Mouse (Mus musculus) hindbrain, embryonic 13.5 days (tissue): ENCODE results near the gene Zcchc9. TPM values are rescaled to one million over a fixed set of nuclear protein-coding genes. Genes with fewer than 3 reads are reported as not detected.
"Not testable (repeated sequence)": the region's sequence is repeated elsewhere in the genome, so short reads cannot be mapped to it uniquely, and the experiment has no call there.

Source experiments
- ATAC-seq: fragments of 200-750 bp; cut with Nextera tagmentation; 2 replicates; pipeline ENCODE4 v1.8.0; 2017; ENCODE audit warnings: moderate TSS enrichment; ENCODE audit not compliant: low FRiP score
- H3K27ac ChIP-seq: fragments of 300-500 bp; sonication (generic); 2 replicates; pipeline ENCODE4 v1.5.1; 2015; ENCODE audit warnings: inconsistent platforms, mild to moderate bottlenecking, moderate library complexity
- H3K27me3 ChIP-seq: fragments of 300-500 bp; sonication (generic); 2 replicates; pipeline ENCODE4 v1.6.1; 2015; ENCODE audit warnings: mild to moderate bottlenecking, inconsistent platforms
- H3K36me3 ChIP-seq: fragments of 300-500 bp; sonication (generic); 2 replicates; pipeline ENCODE4 v1.6.1; 2015; ENCODE audit warnings: mild to moderate bottlenecking, inconsistent platforms
- H3K4me1 ChIP-seq: fragments of 300-500 bp; sonication (generic); replicated peaks from 2 replicates; pipeline ENCODE4 v1.6.1; 2015; ENCODE audit warnings: inconsistent platforms
- H3K4me2 ChIP-seq: fragments of 300-500 bp; sonication (generic); 2 replicates; pipeline ENCODE4 v1.6.1; 2015; ENCODE audit warnings: inconsistent platforms, mild to moderate bottlenecking, moderate library complexity
- H3K4me3 ChIP-seq: fragments of 300-500 bp; sonication (generic); 2 replicates; pipeline ENCODE4 v1.5.1; 2015; ENCODE audit warnings: mild to moderate bottlenecking, inconsistent platforms
- H3K9ac ChIP-seq: fragments of 300-500 bp; sonication (generic); 2 replicates; pipeline ENCODE4 v1.6.1; 2015; ENCODE audit warnings: mild to moderate bottlenecking, inconsistent platforms
- H3K9me3 ChIP-seq: fragments of 300-500 bp; sonication (generic); 2 replicates; pipeline ENCODE4 v1.6.1; 2016; ENCODE audit warnings: inconsistent platforms
- WGBS: fragments of 180-500 bp; shearing (Covaris S2); methylation state at CpG from one replicate; pipeline ENCODE4 v1.1.7; 2015; 5-methylcytosine and 5-hydroxymethylcytosine counted together
- polyA plus RNA-seq: library from polyadenylated mRNA; unstranded; fragments of >200 nt; fragmentation: Nextera tagmentation; extraction: Ambion mirVana; gene quantifications from 2 replicates; pipeline ENCODE4 v1.2.1, GENCODE M21; 2015

Gene Zcchc9
- polyA plus RNA-seq, 1 experiment from 2014 or later, result 20.9 TPM

DNA sequence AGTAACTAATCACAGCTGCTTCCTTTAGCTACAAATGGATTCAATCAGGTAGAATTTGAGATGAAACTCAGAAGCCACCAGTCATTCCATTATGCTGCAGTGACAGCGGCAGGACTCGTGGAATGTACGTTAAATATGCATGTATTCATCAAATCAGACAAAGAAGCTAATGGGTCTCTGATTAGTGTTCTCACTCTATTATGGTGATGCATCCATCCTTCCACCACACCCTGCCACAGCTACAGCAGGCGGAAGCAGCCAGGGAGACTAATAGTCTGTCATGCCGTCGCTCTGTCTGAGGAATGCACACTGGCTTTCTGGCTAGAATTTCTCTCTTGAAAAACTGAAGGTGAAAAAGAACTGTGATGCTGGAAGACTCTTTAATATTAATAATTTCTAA lies 11.5 kb downstream of the Zcchc9 start:
- no peaks in the 10 kb centered on the region for H3K9me3 ChIP-seq
- H3K27ac ChIP-seq, result no peak overlapping the region
- H3K36me3 ChIP-seq, result peaks cover 71% of the 10 kb centered on the region
- no peak for ATAC-seq
- H3K4me1 ChIP-seq, result no peaks in the 10 kb centered on the region
- no peak overlapping the region for H3K9ac ChIP-seq
- H3K4me3 ChIP-seq, result no peak overlapping the region
- H3K27me3 ChIP-seq, result no peaks in the 10 kb centered on the region
- 65% methylated on average over 6 of the region's 6 CpGs for WGBS
- no peak overlapping the region for H3K4me2 ChIP-seq

DNA sequence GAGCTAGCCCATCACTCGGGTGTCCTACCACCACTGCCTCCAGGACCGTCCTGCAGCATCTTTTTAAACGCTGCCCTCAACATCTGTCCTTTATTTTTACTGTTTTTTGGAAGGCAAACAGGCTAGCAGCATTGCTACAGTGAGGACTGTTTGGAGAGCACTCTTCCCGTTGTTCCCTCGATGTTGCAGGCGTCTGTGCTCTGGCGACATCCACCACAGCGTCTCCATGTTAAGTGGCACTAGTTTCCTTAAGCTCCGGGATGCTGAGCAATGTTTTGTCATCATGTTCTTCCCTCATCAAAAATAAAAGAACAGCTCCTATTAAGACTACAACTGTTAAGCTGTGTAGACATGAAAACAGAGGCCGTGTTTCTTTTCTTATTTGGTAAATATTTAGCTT lies 11.9 kb downstream of the Zcchc9 start:
- ATAC-seq, result no peak
- Histone ChIP-seq H3K4me3 (no peak overlapping the region), H3K27ac (no peak overlapping the region), H3K4me1 (no peaks in the 10 kb centered on the region), H3K36me3 (peaks cover 69% of the 10 kb centered on the region), H3K9me3 (no peaks in the 10 kb centered on the region), H3K9ac (no peak overlapping the region), H3K27me3 (no peaks in the 10 kb centered on the region), H3K4me2 (no peak overlapping the region)
- 90% methylated on average over 10 of the region's 10 CpGs for WGBS

DNA sequence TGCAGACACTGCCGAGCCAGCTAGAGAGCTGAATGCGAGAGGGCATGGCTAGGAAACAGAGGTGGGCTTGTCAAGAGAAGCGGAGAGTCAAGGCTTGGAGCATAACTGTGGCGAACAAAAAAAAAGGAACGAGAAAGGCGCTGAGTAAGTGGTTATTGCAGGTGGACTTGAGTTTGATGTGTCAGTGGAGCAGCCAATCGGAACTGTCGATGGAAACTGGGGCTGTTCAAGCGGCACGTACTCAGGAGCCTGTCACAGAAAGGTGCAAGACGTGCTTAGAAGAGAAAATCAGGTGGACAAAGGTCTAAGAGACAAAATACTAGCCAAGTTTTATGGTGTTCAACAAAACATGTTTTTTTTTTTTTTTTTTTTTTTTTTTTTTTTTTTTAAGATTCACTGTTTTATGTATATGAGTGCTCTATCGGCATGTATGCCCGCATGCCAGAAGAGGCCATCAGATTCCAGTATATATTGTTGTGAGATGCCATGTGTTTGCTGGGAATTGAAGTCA lies 12.5 kb downstream of the Zcchc9 start:
- H3K4me3 ChIP-seq, result no peak overlapping the region
- ATAC-seq, result no peak
- H3K9ac ChIP-seq, result no peak overlapping the region
- H3K27ac ChIP-seq, result no peak overlapping the region
- WGBS, result 95% methylated on average over 13 of the region's 13 CpGs
- no peak overlapping the region for H3K4me2 ChIP-seq
- no peaks in the 10 kb centered on the region for H3K4me1 ChIP-seq
- peaks cover 63% of the 10 kb centered on the region for H3K36me3 ChIP-seq
- no peaks in the 10 kb centered on the region for H3K9me3 ChIP-seq
- no peaks in the 10 kb centered on the region for H3K27me3 ChIP-seq

GRCm38 (mm10) chr13:91792035-91792434 lies 15.5 kb downstream of the Zcchc9 start:
- H3K36me3 ChIP-seq, result peaks cover 33% of the 10 kb centered on the region
- no peaks in the 10 kb centered on the region for H3K9me3 ChIP-seq
- no peak overlapping the region for H3K27ac ChIP-seq
- no peak for ATAC-seq
- H3K4me2 ChIP-seq, result no peak overlapping the region
- no peak overlapping the region for H3K4me3 ChIP-seq
- WGBS, result 85% methylated on average over 1 of the region's 1 CpGs
- H3K9ac ChIP-seq, result no peak overlapping the region
- no peaks in the 10 kb centered on the region for H3K27me3 ChIP-seq
- H3K4me1 ChIP-seq, result no peaks in the 10 kb centered on the region

DNA sequence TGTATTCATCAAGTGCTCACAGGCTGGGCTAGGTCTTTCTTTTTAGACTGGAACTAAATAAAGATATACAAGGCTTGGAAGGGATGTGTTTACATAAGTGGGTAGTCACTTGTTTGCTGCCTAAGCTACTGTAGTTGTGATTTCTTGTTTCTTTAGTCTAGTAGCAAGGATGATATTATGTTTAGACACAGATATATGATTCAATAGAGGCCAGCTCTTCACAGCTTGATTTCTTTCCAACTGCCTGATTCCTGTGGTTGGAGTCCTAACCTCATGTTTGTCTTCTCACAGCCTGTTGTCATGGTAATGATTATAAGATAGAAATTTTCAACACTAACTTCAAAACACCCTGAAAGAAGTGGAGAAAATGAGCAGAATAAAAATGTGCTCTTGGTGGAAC lies 27.6 kb downstream of the Zcchc9 start:
- Histone ChIP-seq H3K27me3 (no peaks in the 10 kb centered on the region), H3K4me1 (no peaks in the 10 kb centered on the region), H3K36me3 (no peaks in the 10 kb centered on the region)

DNA sequence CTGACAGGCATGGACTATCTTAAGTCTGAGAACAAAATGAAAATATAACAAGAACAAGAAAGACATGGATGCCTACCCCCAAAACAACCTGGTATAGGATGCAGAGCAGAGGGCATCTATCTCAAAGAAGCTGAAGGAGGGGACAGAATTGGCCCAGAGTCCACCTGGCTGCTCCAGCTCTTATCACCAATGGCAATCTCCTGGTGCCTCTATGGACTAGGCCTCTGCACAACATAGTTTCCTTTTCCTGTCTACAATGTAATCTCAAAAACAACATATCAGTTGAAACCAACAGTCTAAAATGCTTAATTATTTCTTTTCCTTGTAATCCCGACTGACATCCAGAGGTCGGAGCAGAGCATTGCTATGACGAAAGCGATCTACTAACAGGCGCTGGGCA lies 29.4 kb downstream of the Zcchc9 start:
- H3K4me2 ChIP-seq, result no peak overlapping the region
- no peaks in the 10 kb centered on the region for H3K27me3 ChIP-seq
- H3K36me3 ChIP-seq, result no peaks in the 10 kb centered on the region
- H3K27ac ChIP-seq, result no peak overlapping the region
- no peaks in the 10 kb centered on the region for H3K9me3 ChIP-seq
- H3K9ac ChIP-seq, result no peak overlapping the region
- WGBS, result 97% methylated on average over 5 of the region's 5 CpGs
- H3K4me1 ChIP-seq, result no peaks in the 10 kb centered on the region
- no peak overlapping the region for H3K4me3 ChIP-seq
- ATAC-seq, result no peak

More for the DNA sequence above, 27.6 kb downstream of the Zcchc9 start:
- Histone ChIP-seq H3K9ac (no peak overlapping the region), H3K4me2 (no peak overlapping the region), H3K27ac (no peak overlapping the region), H3K4me3 (no peak overlapping the region), H3K9me3 (no peaks in the 10 kb centered on the region)
- ATAC-seq, result no peak

- no peak overlapping the region for H3K9ac ChIP-seq
- 84% methylated on average over 9 of the region's 9 CpGs for WGBS
- ATAC-seq, result no peak
These were observed 38.5 kb downstream of the Zcchc9 start for GRCm38 (mm10) chr13:91768683-91769651.

DNA sequence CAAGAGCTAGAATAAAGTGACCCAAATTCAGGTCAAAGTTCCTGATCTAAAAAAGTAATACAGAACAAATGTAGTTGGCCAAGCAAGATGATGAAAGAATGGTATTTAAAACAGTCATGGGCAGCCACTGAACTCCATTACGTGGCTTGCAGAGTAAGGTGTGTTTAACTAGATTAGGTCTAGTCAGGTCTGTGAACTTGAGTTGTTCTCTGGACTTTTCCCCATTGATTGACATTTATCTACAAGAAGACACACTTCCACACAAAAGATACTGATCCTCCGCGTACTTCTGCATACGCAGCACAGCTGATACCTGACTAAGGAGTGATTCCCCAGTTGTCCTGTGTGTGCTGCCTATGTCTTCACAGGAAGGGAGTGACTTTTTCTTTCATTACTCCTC lies 41.9 kb downstream of the Zcchc9 start:
- ATAC-seq, result no peak
- Histone ChIP-seq H3K4me1 (no peaks in the 10 kb centered on the region), H3K4me2 (no peak overlapping the region), H3K36me3 (no peaks in the 10 kb centered on the region), H3K27me3 (no peaks in the 10 kb centered on the region), H3K9ac (no peak overlapping the region), H3K4me3 (no peak overlapping the region), H3K27ac (no peak overlapping the region), H3K9me3 (no peaks in the 10 kb centered on the region)
- whole genome bisulfite sequencing, result 94% methylated on average over 4 of the region's 4 CpGs

More at GRCm38 (mm10) chr13:91768683-91769651, 38.5 kb downstream of the Zcchc9 start:
- Histone ChIP-seq H3K4me3 (no peak overlapping the region), H3K27ac (no peak overlapping the region), H3K4me2 (no peak overlapping the region), H3K9me3 (no peaks in the 10 kb centered on the region), H3K36me3 (no peaks in the 10 kb centered on the region), H3K27me3 (no peaks in the 10 kb centered on the region), H3K4me1 (no peaks in the 10 kb centered on the region)

GRCm38 (mm10) chr13:91763654-91764053 lies 43.9 kb downstream of the Zcchc9 start:
- H3K27ac ChIP-seq, H3K36me3 ChIP-seq, H3K9me3 ChIP-seq, ATAC-seq, H3K4me1 ChIP-seq, H3K4me3 ChIP-seq, H3K27me3 ChIP-seq, H3K9ac ChIP-seq, H3K4me2 ChIP-seq: not testable (repeated sequence)
- 89% methylated on average over 3 of the region's 3 CpGs for WGBS

- no peak overlapping the region for H3K27ac ChIP-seq
- no peaks in the 10 kb centered on the region for H3K27me3 ChIP-seq
- no peaks in the 10 kb centered on the region for H3K9me3 ChIP-seq
- no peak overlapping the region for H3K9ac ChIP-seq
- H3K36me3 ChIP-seq, result no peaks in the 10 kb centered on the region
- no peaks in the 10 kb centered on the region for H3K4me1 ChIP-seq
- H3K4me2 ChIP-seq, result no peak overlapping the region
- ATAC-seq, result no peak
- H3K4me3 ChIP-seq, result no peak overlapping the region
- WGBS, result 91% methylated on average over 6 of the region's 6 CpGs
These were observed 45.7 kb downstream of the Zcchc9 start for GRCm38 (mm10) chr13:91761654-91762445.

DNA sequence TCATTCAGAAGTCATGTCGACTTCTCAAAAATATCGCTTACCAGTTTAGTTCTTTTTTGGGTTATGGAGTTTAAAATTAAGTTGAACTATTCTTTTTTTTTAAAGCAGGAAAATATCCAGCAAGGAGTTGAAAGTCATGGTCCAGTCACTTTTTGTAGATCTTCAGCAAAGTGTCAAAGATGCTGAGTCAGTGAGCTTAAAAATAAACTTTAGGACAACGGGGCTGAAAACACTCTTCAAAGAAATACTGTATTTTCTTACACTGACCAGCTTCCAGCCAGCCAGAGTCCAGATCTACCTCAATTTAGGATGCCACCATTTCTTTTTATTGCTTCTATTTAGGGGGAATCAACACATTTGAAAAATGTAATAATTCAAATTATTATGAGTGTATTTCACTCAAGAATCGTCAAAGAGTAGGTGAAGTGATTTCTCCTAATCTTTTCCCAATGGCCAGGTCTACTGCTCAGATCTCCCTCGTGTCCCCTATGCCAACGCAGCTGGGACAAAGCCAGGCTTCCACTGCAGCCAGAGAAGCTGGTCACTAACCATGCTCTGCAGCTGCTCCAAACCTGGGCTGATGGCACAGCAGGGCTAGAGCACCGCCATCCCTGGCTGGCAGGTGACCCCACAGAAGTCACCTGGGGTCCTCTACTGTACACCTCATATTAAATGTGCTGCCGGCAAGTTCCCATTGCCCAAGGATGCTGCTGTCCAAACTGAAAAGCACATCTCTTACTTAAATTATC lies 47.0 kb downstream of the Zcchc9 start:
- H3K4me1 ChIP-seq, result no peaks in the 10 kb centered on the region
- no peak overlapping the region for H3K4me3 ChIP-seq
- ATAC-seq, result no peak
- H3K9me3 ChIP-seq, result no peaks in the 10 kb centered on the region
- no peak overlapping the region for H3K9ac ChIP-seq
- no peak overlapping the region for H3K4me2 ChIP-seq
- 92% methylated on average over 8 of the region's 8 CpGs for WGBS
- H3K27me3 ChIP-seq, result no peaks in the 10 kb centered on the region
- no peaks in the 10 kb centered on the region for H3K36me3 ChIP-seq
- H3K27ac ChIP-seq, result no peak overlapping the region

GRCm38 (mm10) chr13:91759791-91760190 lies 47.7 kb downstream of the Zcchc9 start:
- Histone ChIP-seq H3K27ac (no peak overlapping the region), H3K9ac (no peak overlapping the region), H3K4me1 (no peaks in the 10 kb centered on the region), H3K9me3 (no peaks in the 10 kb centered on the region), H3K4me2 (no peak overlapping the region), H3K4me3 (no peak overlapping the region), H3K27me3 (no peaks in the 10 kb centered on the region), H3K36me3 (no peaks in the 10 kb centered on the region)
- 76% methylated on average over 8 of the region's 8 CpGs for WGBS
- no peak for ATAC-seq
